Mouse (Mus musculus) heart, postnatal 0 days (tissue): ENCODE measurements around the gene Stx8.

ENCODE experiments used
- CTCF ChIP-seq: IDR thresholded peaks from 2 replicates; pipeline ENCODE4 v1.5.1; 2016; ENCODE audit warnings: antibody characterized with exemption, control low read depth, low read depth
- EP300 ChIP-seq: IDR thresholded peaks from 2 replicates; pipeline ENCODE4 v1.6.1; 2016; ENCODE audit warnings: antibody characterized with exemption, low read depth

GRCm38 (mm10) chr11:68023811-68024369 lies 57.9 kb downstream of the Stx8 start:
- TF ChIP-seq CTCF (no peak), EP300 (no peak)
